In the genomic region with DNA sequence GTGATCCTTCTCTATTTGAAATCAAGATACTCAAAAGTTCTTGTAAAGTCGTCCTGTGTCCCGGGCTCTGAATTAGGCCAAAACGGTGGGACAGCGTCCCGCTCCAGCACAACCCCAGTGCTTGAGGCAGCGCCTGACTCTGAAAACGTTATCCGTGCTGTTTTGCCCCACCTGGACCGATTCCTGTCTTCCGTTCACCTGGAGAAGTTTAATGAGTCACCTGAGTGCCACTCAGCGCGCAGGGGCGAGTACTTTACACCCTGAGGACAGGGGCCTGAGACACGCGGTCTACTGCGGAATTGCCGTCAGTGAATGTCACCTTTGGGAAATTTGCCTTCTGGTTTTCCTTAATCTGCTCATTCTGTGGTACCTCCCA, we compare ENCODE assay signal across 8 mouse cellular contexts. TPM values are rescaled to one million over a fixed set of nuclear protein-coding genes. Genes with fewer than 3 reads are reported as not detected.
A peak's percentile ranks its signal among the peaks of the same experiment; 100 is the strongest.
DNase-seq lines count a peak whose midpoint lies in the region; ATAC-seq lines count a peak whose summit lies in the region.

No protein-coding gene starts in this region.

- no peak overlapping the region for H3K9ac ChIP-seq in forebrain, embryonic 14.5 days (ENCODE audit: low read length)

- 2% methylated on average over 17 of the region's 17 CpGs for whole genome bisulfite sequencing in forebrain, embryonic 14.5 days
- WGBS in macrophage (ENCODE audit: missing documents): 21% methylated on average over 17 of the region's 17 CpGs

- no peak overlapping the region for H3K27ac ChIP-seq in forebrain, embryonic 14.5 days (ENCODE audit: low read depth, low read length)
- H3K27ac ChIP-seq in macrophage: peak overlapping the region; percentile 22; the same call in 1 of the 2 replicates

- peak; percentile 25 for DNase-seq in ovary, postnatal 10 days (ENCODE audit: low spot score)
- DNase-seq in ovary, postnatal 14 days (ENCODE audit: low spot score): no peak
- DNase-seq in forebrain, embryonic 14.5 days (ENCODE audit: low spot score): no peak
- peak; percentile 71 for DNase-seq in kidney, postnatal 14 days
- DNase-seq in right cerebral cortex, postnatal 36 days (ENCODE audit: low spot score in 2 of 2): no peak
- no peak for DNase-seq in embryo, embryonic 11 days
- DNase-seq in right cerebral cortex, postnatal 14 days: no peak

- 0 out of 2 replicates have a peak, but pooled peaks cover 3% of the 10 kb centered on the region for H3K27me3 ChIP-seq in forebrain, embryonic 14.5 days (replicated peaks; ENCODE audit: control insufficient read depth, insufficient read depth, low read length)

- H3K4me1 ChIP-seq in forebrain, embryonic 14.5 days (ENCODE audit: control insufficient read depth, insufficient read depth, low read length): peaks cover 27% of the 10 kb centered on the region

- peak overlapping the region; percentile 67 for H3K4me2 ChIP-seq in forebrain, embryonic 14.5 days (ENCODE audit: low read length)

- no peaks in the 10 kb centered on the region for H3K9me3 ChIP-seq in forebrain, embryonic 14.5 days (replicated peaks; ENCODE audit: control insufficient read depth, low read length)

- H3K36me3 ChIP-seq in forebrain, embryonic 14.5 days (ENCODE audit: control insufficient read depth, insufficient read depth, low read length): no peaks in the 10 kb centered on the region
- H3K36me3 ChIP-seq in macrophage (ENCODE audit: inconsistent target): no peaks in the 10 kb centered on the region

- ATAC-seq in forebrain, embryonic 14.5 days: no peak

- peaks cover 38% of the 10 kb centered on the region for H3K79me2 ChIP-seq in macrophage (ENCODE audit: inconsistent target)

- H3K4me3 ChIP-seq in forebrain, embryonic 14.5 days (ENCODE audit: low read depth, low read length): peak overlapping the region; percentile 91
- H3K4me3 ChIP-seq in macrophage (ENCODE audit: inconsistent target): peak overlapping the region; percentile 24; the same call in 1 of the 2 replicates

RNA-seq across cellular contexts. Expression of a gene that starts 0.7 kb away (rescaled TPM):
- polyA plus RNA-seq in forebrain, embryonic 14.5 days (2014; fragmentation: Nextera tagmentation; extraction: Ambion mirVana): 74.1 and 74.4 TPM in 2 replicates
- 1,000 to 10,000 TPM in 4 of 26 experiments, 100 to 1,000 TPM in 12, 10 to 100 TPM in 10; 44.7 to 1,202 (median 255) TPM for total RNA-seq in macrophage (2018; cell fraction: chromatin; rRNA removed)
- 1,000 to 10,000 TPM in 1 of 26 experiments, 100 to 1,000 TPM in 25; 181 to 1,494 (median 243) TPM for total RNA-seq in macrophage (2018; cell fraction: cytosol; rRNA removed)
- total RNA-seq in macrophage (2018; cell fraction: nucleus; rRNA removed): 1,000 to 10,000 TPM in 4 of 26 experiments, 100 to 1,000 TPM in 21, 10 to 100 TPM in 1; 96.8 to 1,122 (median 483) TPM
- polyA plus RNA-seq in macrophage (2018): 149 to 188 TPM (median 173 TPM) in 3 replicates

Comparison
In these comparisons a context has a peak if more than half of its experiments do, and no peak if none do; other contexts are left out.
1. DNase-seq: peak in ovary, postnatal 10 days (single experiment) and kidney, postnatal 14 days (single experiment); none in ovary, postnatal 14 days (single experiment), forebrain, embryonic 14.5 days (single experiment), right cerebral cortex, postnatal 36 days (0 of 2), embryo, embryonic 11 days (single experiment) and right cerebral cortex, postnatal 14 days (single experiment).